Mouse (Mus musculus): ENCODE results near the gene Cend1.

DNA sequence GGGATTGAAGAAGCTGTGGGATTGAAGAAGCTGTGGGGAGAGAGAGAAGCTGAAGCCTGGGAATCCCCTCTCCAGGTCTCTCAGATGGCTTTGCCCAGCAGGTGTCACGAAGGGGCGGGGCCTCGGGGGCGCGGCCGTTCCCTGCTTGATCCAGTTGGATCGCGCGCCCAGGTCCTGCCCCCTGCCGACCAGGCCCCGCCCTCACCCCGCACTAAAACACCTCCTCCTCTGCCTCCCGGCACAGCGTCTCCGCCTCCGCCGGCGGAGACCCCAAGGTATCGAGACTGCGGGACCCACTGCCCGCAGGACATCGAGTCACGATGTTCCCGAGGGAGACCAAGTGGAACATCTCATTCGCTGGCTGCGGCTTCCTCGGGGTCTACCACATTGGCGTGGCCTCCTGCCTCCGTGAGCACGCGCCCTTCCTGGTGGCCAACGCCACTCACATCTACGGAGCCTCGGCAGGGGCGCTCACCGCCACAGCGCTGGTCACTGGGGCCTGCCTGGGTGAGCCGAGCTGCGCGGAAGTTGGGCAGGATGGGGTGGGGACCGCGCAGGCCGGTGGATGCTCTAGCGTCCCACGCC lies 25.8 kb upstream of the Cend1 start, which contains the start of gene Pnpla2:
- TF ChIP-seq CTCF (IDR thresholded peaks at IDR 0.05; ENCODE audit: low read depth, low read length) (no peak), POLR2A (IDR thresholded peaks at IDR 0.05; ENCODE audit: insufficient read depth, low read length) (peak; percentile 99), EP300 (IDR thresholded peaks at IDR 0.05; ENCODE audit: insufficient read depth, low read depth, low read length) (no peak)

Measured in ES-Bruce4 (cell line).